Mouse (Mus musculus) right cerebral cortex, postnatal 10 days (tissue): Measurements from ENCODE around the gene Tomm40.

Experiments used
- DNase-seq, 2 experiments: peaks; one replicate each; pipeline ENCODE4 v3.0.0; 2021; ENCODE audit warnings: low spot score in 2 of 2

The Tomm40 gene

GRCm38 (mm10) chr7:19715239-19716054, at the start of gene Tomm40:
TSS of gene Tomm40 (minus strand) at chr7:19715438.
- peak; percentile 100 for DNase-seq

GRCm38 (mm10) chr7:19764581-19764980, 49.3 kb upstream of the Tomm40 start:
- no peak for DNase-seq

DNA sequence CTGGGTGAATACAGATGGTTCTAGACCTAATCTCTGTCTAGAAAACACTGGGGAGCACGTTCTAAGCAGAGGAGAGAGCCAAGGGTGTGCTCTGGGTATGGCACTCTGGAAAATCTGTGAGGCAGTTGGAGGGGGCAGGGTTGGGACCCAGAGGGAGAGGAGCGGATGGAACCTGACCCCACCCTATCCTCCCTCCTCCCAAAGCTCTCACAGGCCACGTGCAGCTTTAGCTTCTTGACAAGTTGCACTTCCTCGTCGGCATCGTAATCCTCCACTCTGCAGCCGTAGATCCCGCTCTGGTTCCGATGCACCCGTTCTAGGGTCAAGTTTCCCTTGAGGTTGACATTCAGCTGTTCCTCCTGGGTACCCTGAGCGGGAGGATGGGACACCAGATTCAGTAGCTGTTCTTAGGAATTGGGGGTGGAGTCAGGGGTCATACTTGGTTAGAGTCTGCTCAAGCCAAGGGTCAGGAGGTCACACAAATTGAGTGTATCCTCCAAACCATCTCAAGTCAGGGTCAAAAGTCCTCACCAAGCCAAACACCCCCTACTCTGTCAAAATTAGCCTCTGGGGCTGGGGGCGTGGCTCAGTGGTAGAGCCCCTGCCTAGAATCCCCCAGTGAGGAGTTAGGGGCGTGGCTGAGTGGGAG, 48.7 kb upstream of the Tomm40 start:
- DNase-seq, result no peak

- no peak for DNase-seq
Observed at GRCm38 (mm10) chr7:19762283-19762682, 47.0 kb upstream of the Tomm40 start.

GRCm38 (mm10) chr7:19760021-19760420, 44.8 kb upstream of the Tomm40 start:
- DNase-seq, result no peak

DNA sequence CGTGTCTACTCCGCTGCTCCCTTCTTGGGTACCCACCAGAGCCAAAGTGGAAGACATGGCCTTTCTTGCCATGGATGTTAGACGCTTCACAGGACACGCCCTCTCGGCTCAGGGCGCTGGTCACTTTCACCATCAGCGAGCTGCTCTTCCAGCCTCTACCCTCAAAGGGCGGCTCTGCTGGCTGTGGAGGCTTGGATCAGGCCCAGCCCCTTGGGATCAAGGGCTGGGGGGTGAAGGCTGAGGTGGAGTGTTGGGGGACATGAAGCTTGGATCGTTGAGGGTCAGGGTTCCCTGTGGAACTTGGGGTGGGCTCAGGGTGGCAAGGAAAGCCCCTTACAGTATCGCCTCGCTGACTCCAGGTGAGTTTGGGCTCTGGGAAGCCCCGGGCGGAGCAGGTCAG, 43.4 kb upstream of the Tomm40 start:
- DNase-seq, result no peak

GRCm38 (mm10) chr7:19755851-19756786, 40.9 kb upstream of the Tomm40 start:
- DNase-seq, result no peak

- no peak for DNase-seq
Observed at GRCm38 (mm10) chr7:19755008-19755407, 39.8 kb upstream of the Tomm40 start.

GRCm38 (mm10) chr7:19754065-19754464, 38.8 kb upstream of the Tomm40 start:
- DNase-seq, result no peak

- DNase-seq, result no peak
Observed at GRCm38 (mm10) chr7:19753587-19753986, 38.3 kb upstream of the Tomm40 start.

DNA sequence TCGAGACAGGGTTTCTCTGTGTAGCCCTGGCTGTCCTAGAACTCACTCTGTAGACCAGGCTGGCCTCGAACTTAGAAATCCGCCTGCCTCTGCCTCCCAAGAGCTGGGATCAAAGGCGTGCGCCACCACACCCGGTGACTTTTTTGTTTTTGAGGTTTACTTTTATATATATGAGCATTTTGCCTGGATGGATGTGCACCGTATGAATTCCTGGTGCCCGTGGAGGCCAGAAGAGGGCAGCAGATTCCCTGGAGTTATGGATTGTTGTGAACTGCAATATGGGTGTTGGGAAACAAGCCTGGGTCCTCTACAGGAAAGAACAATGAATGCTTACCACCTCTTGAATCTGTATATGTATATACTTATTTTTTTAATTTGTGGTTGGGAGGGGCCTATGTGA, 37.4 kb upstream of the Tomm40 start:
- DNase-seq, result no peak

DNA sequence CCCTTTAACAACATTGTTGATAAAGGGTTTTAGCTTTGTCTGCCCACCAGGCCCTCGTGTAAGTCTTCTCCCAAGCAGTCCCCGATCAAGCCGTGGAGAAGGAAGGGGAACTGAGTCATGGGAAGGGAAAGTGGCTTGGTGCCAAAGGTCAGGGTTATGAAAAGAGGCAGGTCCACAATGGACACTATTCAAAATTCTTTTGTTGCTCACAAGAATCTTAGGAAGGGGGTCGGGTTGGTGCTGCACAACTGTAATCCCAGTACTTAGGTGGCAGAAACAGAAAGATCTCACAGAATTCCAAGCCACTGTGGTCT, 35.8 kb upstream of the Tomm40 start:
- peak in 1 of 2 experiments; percentile 49 for DNase-seq

GRCm38 (mm10) chr7:19750217-19751069, 35.2 kb upstream of the Tomm40 start, which contains the start of gene Nectin2:
TSS of gene Nectin2 (minus strand) at chr7:19750483.
- DNase-seq, result peak; percentile 88 to 89

GRCm38 (mm10) chr7:19749389-19750216, 34.4 kb upstream of the Tomm40 start:
- peak; percentile 96 to 97 for DNase-seq

- DNase-seq, result peak; percentile 53 to 71
Observed at GRCm38 (mm10) chr7:19748219-19749195, 33.3 kb upstream of the Tomm40 start.

DNA sequence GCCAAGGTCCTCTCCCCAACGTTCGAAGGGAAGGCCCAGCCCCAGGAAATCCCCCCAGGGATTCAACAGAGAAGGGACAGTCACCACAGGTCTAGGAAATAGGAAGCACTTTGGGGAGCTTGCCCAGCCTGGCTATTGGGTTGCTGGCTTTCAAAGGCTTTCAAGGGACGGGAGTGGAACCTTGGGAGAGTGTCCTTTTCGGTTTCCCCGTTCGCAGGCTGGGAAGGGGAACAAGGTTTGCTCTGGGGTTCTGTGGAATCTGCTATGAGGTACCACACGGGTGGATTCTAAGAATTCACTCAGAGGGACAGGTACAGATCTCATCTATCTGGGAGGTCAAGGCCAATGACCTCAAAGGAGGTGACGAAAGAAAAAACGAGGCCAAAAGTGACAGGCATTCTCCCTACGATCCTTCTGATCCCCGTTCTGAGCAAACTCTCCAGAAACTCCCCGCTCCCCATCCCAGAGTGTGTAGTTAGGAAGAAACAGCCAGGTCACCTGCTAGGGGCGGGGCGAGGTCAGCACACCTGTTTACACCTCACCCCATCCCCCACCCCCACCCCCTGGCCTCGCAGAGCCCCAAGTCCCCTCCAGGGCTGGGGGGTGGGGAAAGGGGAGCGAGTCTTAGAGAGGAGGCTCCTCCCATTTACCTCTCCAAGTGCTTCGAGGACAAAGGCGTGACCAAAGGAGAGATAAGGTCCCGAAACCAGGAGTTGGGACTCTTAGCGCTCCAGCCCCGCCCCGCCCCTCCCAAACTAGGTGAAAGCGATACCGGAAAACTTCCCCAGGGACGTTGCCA, 32.4 kb upstream of the Tomm40 start:
- DNase-seq, result no peak

DNA sequence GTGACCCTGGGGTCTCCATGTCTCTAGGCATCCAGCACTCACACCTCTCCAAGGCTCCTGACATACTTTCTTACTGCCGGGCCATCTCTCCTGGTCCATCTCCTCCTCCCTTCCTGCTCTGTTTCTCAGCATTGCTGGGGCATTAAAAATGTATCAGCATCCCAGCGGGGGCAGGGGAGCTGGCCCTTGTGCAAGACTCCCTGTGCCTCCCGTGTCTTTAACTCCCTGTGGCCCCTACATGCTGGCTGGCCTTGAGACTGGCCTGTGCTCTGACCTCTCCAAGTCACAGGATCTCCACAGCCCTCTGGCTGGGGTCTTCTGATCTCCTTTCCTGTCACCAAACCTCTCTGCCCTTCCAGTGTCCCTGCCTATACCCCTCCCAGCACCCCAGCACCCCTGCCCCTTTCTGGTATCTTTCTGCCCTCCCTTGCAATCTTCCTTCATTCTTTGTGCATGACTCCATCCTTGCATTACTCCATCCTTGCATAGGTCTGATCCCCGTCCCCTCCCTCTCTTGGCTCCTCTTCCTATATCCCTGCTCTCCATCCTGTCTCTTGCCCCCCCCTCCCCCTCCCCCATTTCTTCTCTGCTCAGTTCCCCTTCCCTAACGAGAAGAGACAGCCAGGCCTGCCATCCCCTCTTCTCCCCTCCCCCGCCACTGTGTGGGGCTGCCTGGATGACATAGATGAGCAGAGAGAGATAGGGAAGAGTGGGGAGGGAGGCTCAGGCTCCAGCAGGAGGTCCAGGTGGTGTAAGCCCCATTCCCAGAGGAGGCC, 31.4 kb upstream of the Tomm40 start:
- no peak for DNase-seq

GRCm38 (mm10) chr7:19745971-19746370, 30.7 kb upstream of the Tomm40 start:
- DNase-seq, result no peak
